Mouse (Mus musculus) thymus, adult 2 months (tissue): ENCODE data around the gene Gins1.

Experiments used
- CTCF ChIP-seq: fragments of 200-500 bp; IDR thresholded peaks from 2 replicates; pipeline ENCODE4 v1.5.1; 2012; ENCODE audit warnings: mild to moderate bottlenecking, control low read depth, low read length, moderate library complexity, borderline replicate concordance; ENCODE audit not compliant: control insufficient read depth, poor library complexity, insufficient read depth; ENCODE audit errors: extremely low read depth
- POLR2A ChIP-seq: fragments of 200-500 bp; IDR thresholded peaks from 2 replicates; pipeline ENCODE4 v1.6.1; 2012; ENCODE audit warnings: mild to moderate bottlenecking, low read length, control low read depth, moderate library complexity; ENCODE audit not compliant: control insufficient read depth, poor library complexity, insufficient read depth; ENCODE audit errors: extremely low read depth

GRCm38 (mm10) chr2:150886315-150886714 is 18.9 kb upstream of the Gins1 start:
- TF ChIP-seq CTCF (no peak), POLR2A (no peak)
